Mouse (Mus musculus) macrophage (primary cell): ENCODE data around the gene Rab28. TPM values are rescaled to one million over a fixed set of nuclear protein-coding genes. Genes with fewer than 3 reads are reported as not detected.
"Not testable (repeated sequence)": the region's sequence is repeated elsewhere in the genome, so short reads cannot be mapped to it uniquely, and the experiment has no call there.

ENCODE experiments used
- H3K27ac ChIP-seq: fragments of 350-480 bp; formaldehyde crosslinking; 2 replicates; pipeline ENCODE4 v1.9.0; 2021
- H3K36me3 ChIP-seq: fragments of 350-480 bp; formaldehyde crosslinking; 2 replicates; pipeline ENCODE4 v1.9.0; 2021; ENCODE audit errors: inconsistent target
- H3K4me3 ChIP-seq: fragments of 350-480 bp; formaldehyde crosslinking; 2 replicates; pipeline ENCODE4 v1.9.0; 2021; ENCODE audit errors: inconsistent target
- H3K79me2 ChIP-seq: fragments of 350-480 bp; formaldehyde crosslinking; 2 replicates; pipeline ENCODE4 v1.9.0; 2021; ENCODE audit errors: inconsistent target
- WGBS: methylation state at CpG from one replicate; pipeline ENCODE4 v1.1.7; 2026; ENCODE audit warnings: inconsistent platforms; ENCODE audit not compliant: missing documents; 5-methylcytosine and 5-hydroxymethylcytosine counted together
- polyA plus RNA-seq: library from polyadenylated mRNA; stranded (reverse); fragments of 250-400 nt; gene quantifications from 3 replicates; pipeline ENCODE4 v1.2.4, GENCODE M21; 2018; ENCODE audit warnings: inconsistent platforms

The Rab28 gene
- polyA plus RNA-seq, 1 experiment from 2014 or later: 25.7 TPM

- peak overlapping the region; percentile 78 for H3K4me3 ChIP-seq
- WGBS: 10% methylated on average over 9 of the region's 9 CpGs
These were observed 1.2 kb downstream of the Rab28 start for GRCm38 (mm10) chr5:41706777-41707114.

GRCm38 (mm10) chr5:41701085-41701484 is 6.9 kb downstream of the Rab28 start:
- not testable (repeated sequence) for H3K36me3 ChIP-seq, H3K4me3 ChIP-seq, H3K27ac ChIP-seq
- 94% methylated on average over 4 of the region's 4 CpGs for WGBS
- peaks cover 29% of the 10 kb centered on the region for H3K79me2 ChIP-seq

More at GRCm38 (mm10) chr5:41706777-41707114, 1.2 kb downstream of the Rab28 start:
- Histone ChIP-seq H3K27ac (no peak overlapping the region), H3K79me2 (peaks cover 41% of the 10 kb centered on the region), H3K36me3 (no peaks in the 10 kb centered on the region)

GRCm38 (mm10) chr5:41697958-41698357 is 10.0 kb downstream of the Rab28 start:
- H3K4me3 ChIP-seq: no peak overlapping the region
- H3K27ac ChIP-seq: no peak overlapping the region

GRCm38 (mm10) chr5:41685016-41685415 is 22.9 kb downstream of the Rab28 start:
- Histone ChIP-seq H3K36me3 (no peaks in the 10 kb centered on the region), H3K4me3 (no peak overlapping the region), H3K79me2 (no peaks in the 10 kb centered on the region), H3K27ac (no peak overlapping the region)

More at GRCm38 (mm10) chr5:41697958-41698357, 10.0 kb downstream of the Rab28 start:
- Histone ChIP-seq H3K79me2 (no peaks in the 10 kb centered on the region), H3K36me3 (no peaks in the 10 kb centered on the region)

GRCm38 (mm10) chr5:41683976-41684375 is 24.0 kb downstream of the Rab28 start:
- 95% methylated on average over 2 of the region's 2 CpGs for WGBS

GRCm38 (mm10) chr5:41666012-41666411 is 41.9 kb downstream of the Rab28 start:
- WGBS: 83% methylated on average over 4 of the region's 6 CpGs
- no peak overlapping the region for H3K4me3 ChIP-seq
- H3K27ac ChIP-seq: no peak overlapping the region
- H3K79me2 ChIP-seq: no peaks in the 10 kb centered on the region
- no peaks in the 10 kb centered on the region for H3K36me3 ChIP-seq

More at GRCm38 (mm10) chr5:41683976-41684375, 24.0 kb downstream of the Rab28 start:
- H3K36me3 ChIP-seq: no peaks in the 10 kb centered on the region
- H3K27ac ChIP-seq: no peak overlapping the region
- no peak overlapping the region for H3K4me3 ChIP-seq
- no peaks in the 10 kb centered on the region for H3K79me2 ChIP-seq

- no peak overlapping the region for H3K27ac ChIP-seq
- H3K36me3 ChIP-seq: no peaks in the 10 kb centered on the region
- 50% methylated on average over 1 of the region's 2 CpGs for WGBS
- no peaks in the 10 kb centered on the region for H3K79me2 ChIP-seq
- no peak overlapping the region for H3K4me3 ChIP-seq
These were observed 71.2 kb downstream of the Rab28 start for GRCm38 (mm10) chr5:41636793-41637192.

- Histone ChIP-seq H3K36me3 (no peaks in the 10 kb centered on the region), H3K4me3 (no peak overlapping the region), H3K79me2 (no peaks in the 10 kb centered on the region), H3K27ac (no peak overlapping the region)
- 69% methylated on average over 6 of the region's 7 CpGs for WGBS
These were observed 80.5 kb downstream of the Rab28 start for GRCm38 (mm10) chr5:41627224-41628144.

- WGBS: 88% methylated on average over 7 of the region's 7 CpGs
- no peaks in the 10 kb centered on the region for H3K36me3 ChIP-seq
- H3K4me3 ChIP-seq: no peak overlapping the region
- no peak overlapping the region for H3K27ac ChIP-seq
- H3K79me2 ChIP-seq: no peaks in the 10 kb centered on the region
These were observed 82.4 kb downstream of the Rab28 start for GRCm38 (mm10) chr5:41625544-41625943.

- Histone ChIP-seq H3K27ac (no peak overlapping the region), H3K79me2 (no peaks in the 10 kb centered on the region), H3K4me3 (no peak overlapping the region), H3K36me3 (no peaks in the 10 kb centered on the region)
- 95% methylated on average over 3 of the region's 3 CpGs for WGBS
These were observed 86.2 kb downstream of the Rab28 start for GRCm38 (mm10) chr5:41621748-41622147.

GRCm38 (mm10) chr5:41618966-41619365 is 89.0 kb downstream of the Rab28 start:
- H3K27ac ChIP-seq: no peak overlapping the region
- H3K79me2 ChIP-seq: no peaks in the 10 kb centered on the region
- 58% methylated on average over 1 of the region's 1 CpGs for WGBS
- no peak overlapping the region for H3K4me3 ChIP-seq
- no peaks in the 10 kb centered on the region for H3K36me3 ChIP-seq

- Histone ChIP-seq H3K36me3 (no peaks in the 10 kb centered on the region), H3K4me3 (no peak overlapping the region), H3K27ac (no peak overlapping the region), H3K79me2 (no peaks in the 10 kb centered on the region)
- WGBS: 30% methylated on average over 5 of the region's 5 CpGs
These were observed 97.4 kb downstream of the Rab28 start for GRCm38 (mm10) chr5:41610447-41611030.

GRCm38 (mm10) chr5:41596242-41597117 is 111.5 kb downstream of the Rab28 start:
- no CpG with 5 or more reads among the region's 3 CpGs for whole genome bisulfite sequencing
- no peaks in the 10 kb centered on the region for H3K79me2 ChIP-seq
- H3K36me3 ChIP-seq: no peaks in the 10 kb centered on the region
- no peak overlapping the region for H3K27ac ChIP-seq
- no peak overlapping the region for H3K4me3 ChIP-seq

GRCm38 (mm10) chr5:41595199-41595598 is 112.8 kb downstream of the Rab28 start:
- WGBS: 75% methylated on average over 3 of the region's 3 CpGs
- Histone ChIP-seq H3K36me3 (no peaks in the 10 kb centered on the region), H3K79me2 (no peaks in the 10 kb centered on the region), H3K4me3 (no peak overlapping the region), H3K27ac (no peak overlapping the region)
